Mouse (Mus musculus): ENCODE results near the gene Cacnb1.

DNA sequence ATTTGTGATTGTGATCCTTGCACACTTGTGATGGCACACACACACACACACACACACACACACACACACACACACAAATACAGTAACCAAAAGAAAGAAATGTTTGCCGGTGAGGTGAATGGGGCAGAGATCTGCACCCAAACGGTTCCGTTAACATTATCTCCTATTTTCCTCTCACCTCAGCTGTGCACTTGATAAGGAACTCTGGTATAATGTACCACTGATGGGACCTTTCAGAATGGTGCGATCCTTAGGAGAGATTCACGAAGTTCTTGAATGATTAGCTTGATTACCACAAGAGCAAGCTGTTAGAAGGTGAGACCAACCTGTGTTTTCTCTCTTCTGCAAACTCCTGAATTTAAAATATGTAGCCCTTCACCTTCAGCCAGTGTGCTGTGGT is 54.4 kb downstream of the Cacnb1 start:
- TF ChIP-seq POLR2A (IDR thresholded peaks at IDR 0.05; ENCODE audit: low read depth, low read length) (no peak), CTCF (IDR thresholded peaks at IDR 0.05; ENCODE audit: extremely low read depth, insufficient read depth, insufficient read length, insufficient replicate concordance) (no peak)

Measured in spleen, adult 2 months (tissue).